Mouse (Mus musculus): ENCODE measurements around the gene Dand5.

The Dand5 gene

GRCm38 (mm10) chr8:84822723-84823122, at the start of gene Dand5:
Gene Dand5 (minus strand): TSS chr8:84822823.
- no peak for DNase-seq (ENCODE audit: inconsistent age in 2 of 2, low spot score in 1 of 2)

DNA sequence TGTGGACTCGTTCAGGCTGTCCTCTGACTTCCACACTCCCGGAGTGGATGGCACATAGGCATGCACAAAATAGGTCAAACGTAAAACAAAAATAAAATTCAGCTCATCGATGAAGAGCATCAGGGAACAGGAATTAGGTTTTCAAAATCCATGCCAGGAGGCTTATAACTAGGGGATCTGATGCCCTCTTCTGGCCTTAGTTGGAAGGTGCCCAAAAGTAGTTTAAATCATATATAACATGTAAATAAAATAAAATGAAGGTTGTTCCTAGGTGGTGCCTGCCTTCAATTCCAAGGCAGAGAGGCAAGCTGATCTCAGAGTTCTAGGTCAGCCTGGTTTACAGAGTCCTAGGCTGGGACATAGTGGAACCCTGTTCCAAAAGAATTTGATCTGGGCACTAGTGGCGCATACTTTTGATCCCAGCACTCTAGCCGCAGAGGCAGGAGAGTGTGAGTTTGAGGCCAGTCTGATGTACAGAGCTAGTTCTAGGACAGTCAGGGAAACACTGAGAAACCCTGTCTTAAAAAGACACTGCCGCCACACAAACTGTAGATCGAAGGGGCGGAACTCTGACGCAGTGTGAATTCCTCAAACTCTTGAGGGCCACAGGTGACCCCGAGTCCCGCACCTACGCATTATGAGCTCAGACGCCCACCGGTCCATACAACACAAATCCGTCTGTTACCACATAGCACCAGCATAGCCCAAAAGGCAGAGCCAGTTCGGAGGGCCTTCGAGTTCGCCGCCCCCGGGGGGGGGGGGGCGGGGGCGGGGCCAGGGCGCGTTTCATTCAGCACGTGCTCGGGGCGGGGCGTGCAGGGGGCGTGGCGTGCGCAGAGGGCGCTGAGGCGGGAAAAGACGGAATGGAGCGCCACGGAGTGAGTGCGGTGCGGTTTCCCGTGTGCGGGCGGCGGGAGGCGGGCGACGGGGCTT, 49.0 kb upstream of the Dand5 start, which contains the start of gene Syce2:
Gene Syce2 (plus strand): TSS at position 736 of the 933 bp plus-strand sequence.
- peak; percentile 84 to 94 for DNase-seq (ENCODE audit: inconsistent age in 2 of 2, low spot score in 1 of 2)

- DNase-seq (ENCODE audit: inconsistent age in 2 of 2, low spot score in 1 of 2), result peak; percentile 93 to 97
Observed at GRCm38 (mm10) chr8:84856864-84857441, 34.3 kb upstream of the Dand5 start, which contains the start of gene Farsa. Gene Farsa (plus strand): TSS chr8:84856989.

DNA sequence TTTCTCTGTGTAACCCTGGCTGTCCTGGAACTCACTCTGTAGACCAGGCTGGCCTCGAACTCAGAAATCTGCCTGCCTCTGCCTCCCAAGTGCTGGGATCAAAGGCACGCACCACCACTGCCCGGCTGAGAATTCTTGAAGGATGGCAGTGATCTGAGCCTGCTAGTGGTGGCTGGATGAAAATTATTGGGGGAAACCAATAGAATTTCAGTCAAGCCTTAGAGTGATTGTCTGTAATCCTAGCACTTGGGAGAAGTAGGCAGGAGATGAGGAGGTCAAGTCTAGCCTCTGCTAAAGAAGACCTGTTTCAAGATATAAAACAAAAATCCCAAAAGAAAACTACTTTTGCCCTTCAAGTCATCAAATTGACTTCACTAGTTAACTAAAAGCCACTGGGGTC, 33.8 kb upstream of the Dand5 start:
- DNase-seq (ENCODE audit: inconsistent age in 2 of 2, low spot score in 1 of 2), result no peak

DNA sequence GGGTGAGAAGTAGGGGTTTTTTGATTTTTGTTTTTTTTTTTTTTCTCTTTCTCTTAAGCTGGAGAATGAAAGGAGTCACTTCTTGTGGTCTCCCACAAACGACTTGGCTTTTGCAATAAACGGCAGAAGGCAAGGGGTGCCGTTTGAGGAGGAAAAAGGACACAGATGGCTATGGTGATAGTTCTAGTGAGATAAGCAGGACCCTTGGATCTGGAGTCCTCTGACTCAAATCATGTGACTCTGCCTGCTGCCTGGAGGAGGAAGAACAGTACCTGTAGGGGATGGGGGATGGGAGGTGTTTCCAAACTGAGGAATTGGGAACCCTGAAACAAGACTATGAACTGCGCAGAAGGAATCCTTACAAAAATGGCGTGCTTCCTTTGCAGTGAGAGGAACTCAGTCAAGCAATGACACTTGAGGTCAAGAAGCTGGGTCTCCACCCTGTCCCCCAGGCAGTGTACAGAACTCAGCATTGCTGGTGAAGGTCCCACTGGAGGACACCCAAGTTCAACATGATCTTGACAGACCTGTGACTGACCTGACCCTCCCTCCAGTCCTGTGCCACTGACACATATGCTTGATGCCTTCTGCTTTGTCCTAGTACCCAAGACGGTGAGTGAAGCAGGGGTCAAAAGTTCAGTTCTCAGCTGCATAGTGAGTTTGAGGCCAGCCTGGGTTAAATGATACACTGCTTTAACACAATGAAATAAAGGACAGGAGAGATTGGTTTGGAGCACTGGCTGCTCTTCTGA, 25.2 kb upstream of the Dand5 start:
- peak in 1 of 2 experiments; percentile 74 for DNase-seq (ENCODE audit: inconsistent age in 2 of 2, low spot score in 1 of 2)

DNA sequence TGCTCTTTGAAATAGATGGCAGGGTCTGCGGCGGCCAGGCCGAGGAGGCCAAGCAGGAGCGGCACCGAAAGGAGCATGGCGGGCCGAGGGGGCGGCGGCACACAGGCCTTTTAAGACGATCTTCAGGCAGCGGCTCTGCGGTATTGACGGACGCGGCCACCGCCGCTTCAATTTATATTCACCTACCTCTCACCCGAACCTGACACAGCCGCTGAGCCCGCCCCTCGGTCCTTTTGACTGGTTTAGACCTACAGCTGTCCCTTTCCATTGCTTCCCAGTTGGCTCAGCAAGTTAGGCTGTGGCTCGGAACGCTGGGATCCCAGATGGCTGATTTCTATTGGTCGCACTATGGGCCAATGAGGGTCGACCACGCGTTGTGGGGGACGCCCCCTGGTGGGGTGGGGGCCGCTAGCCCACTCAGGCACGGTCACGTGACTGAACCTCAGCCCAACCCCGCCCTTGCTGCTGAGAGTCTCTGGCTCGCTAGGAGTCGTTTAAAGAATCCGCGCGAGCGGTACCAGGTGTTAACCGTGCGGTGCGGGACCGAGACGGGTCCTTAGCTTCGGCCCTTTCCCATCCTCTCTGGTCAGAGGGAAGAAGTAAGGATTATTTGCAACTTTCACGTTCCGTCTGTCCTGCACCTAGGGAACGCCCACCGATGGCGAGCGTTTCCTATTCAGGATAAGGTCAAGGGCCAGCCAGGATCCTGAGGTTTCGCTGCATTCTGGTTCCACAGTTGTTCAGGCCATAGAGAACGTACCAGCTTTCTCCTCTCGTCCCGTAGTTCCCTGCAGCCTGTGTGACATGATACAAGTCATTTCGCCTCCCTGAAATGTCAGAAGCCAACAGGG, 24.3 kb upstream of the Dand5 start, which contains the start of gene Calr:
Gene Calr (minus strand): TSS at position 213 of the 851 bp plus-strand sequence.
- peak; percentile 100 for DNase-seq (ENCODE audit: inconsistent age in 2 of 2, low spot score in 1 of 2)

DNA sequence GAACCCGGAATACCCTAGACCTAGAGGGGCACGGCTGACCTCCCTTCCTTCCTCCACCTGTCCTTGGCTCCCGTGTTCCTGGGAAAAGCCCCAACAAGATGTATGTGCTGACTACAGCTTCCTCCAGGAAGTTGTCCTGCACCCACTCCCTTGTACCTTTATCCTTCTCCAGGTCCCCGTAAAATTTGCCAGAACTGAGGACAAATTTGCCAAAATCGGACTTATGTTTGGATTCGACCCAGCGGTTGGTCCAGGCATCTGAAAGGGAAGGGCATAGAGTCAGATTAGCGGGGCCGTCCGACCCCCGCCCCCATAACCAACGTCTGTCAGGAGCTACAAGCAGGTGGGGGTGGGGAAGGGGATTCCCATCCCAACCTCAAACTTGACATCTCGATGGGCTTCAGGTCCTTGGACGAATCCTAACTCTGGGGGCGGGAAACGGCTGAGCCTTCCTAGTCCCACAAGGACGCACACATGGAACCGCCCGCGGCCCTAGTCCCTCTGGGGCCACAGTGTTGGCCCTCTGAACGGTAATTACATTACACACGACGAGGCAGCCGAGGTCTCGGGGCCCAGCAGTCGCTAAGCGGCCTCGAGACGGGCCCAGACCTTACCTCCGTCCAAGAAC, 23.6 kb upstream of the Dand5 start:
- no peak for DNase-seq (ENCODE audit: inconsistent age in 2 of 2, low spot score in 1 of 2)

DNA sequence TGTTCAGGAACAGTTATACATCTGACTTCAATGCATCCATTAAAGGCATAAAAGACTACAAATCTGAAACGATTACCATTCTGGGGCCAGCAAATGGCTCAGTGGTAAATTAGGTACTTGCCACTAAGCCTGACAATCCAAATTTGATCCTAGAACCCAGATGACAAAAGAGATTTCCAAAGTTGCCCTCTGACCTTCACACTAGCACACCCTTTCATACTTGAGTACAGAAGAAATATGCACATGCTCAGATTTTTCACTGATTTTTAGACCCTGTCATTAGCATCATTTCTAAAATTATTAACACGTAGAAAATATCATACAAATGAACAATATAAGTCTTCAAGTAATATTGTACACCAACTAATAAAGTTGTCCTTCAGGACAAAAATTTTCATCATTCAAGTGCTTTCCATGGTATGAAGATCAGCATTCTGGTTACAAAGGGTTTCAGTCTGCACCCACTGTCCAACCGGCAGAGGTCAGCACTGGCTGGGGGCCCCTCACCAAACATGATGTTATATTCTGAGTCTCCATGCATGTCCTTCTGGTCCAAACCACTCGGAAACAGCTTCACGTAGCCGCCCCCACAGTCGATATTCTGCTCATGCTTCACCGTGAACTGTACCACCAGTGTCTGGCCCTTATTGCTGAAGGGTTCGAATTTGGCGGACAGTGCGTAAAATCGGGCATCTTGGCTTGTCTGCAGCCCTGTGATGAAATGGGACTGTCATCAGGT, 22.9 kb upstream of the Dand5 start:
- peak; percentile 57 to 74 for DNase-seq (ENCODE audit: inconsistent age in 2 of 2, low spot score in 1 of 2)

GRCm38 (mm10) chr8:84844397-84845070, 21.9 kb upstream of the Dand5 start:
- peak in 1 of 2 experiments; percentile 44 for DNase-seq (ENCODE audit: inconsistent age in 2 of 2, low spot score in 1 of 2)

GRCm38 (mm10) chr8:84841514-84841913, 18.9 kb upstream of the Dand5 start:
- peak in 1 of 2 experiments; percentile 51 for DNase-seq (ENCODE audit: inconsistent age in 2 of 2, low spot score in 1 of 2)

DNA sequence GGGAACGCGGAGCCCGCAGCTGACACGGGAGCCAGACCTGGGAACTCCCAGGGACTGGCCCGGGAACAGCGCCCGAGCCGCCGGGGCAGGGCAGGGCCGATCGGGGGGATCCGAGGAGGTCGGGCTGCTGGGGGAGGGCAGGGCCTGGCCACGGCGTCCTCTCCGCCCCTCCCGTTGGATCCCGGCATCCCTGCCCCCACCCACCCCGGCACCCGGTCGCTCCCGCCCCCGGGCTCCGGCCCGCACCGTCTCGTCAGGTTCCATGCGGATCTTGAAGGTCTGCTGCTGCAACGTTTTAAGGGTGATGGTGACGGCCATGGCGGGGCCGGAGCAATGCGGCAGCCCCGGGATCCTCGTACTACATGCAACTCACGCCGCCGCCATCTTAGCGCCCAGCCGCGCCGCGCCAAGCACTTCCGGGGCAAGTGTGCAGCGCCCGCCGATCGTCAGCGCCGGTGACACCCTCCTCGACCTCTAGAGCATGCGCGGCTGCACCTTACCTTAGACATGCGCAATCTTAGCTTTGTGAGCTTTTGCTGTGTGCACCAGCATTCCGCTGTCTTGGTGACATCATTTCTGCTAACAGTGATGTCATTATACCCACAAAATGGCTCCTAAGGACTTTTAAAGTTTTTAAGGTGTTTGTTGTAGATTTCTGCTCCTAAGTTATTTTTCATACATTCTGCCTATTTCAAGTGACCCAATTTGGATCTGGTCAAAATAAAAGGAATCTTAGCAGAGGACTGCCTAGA, 17.8 kb upstream of the Dand5 start, which contains the start of gene Rad23a:
Gene Rad23a (minus strand): TSS at position 418 of the 752 bp plus-strand sequence.
- peak; percentile 94 to 97 for DNase-seq (ENCODE audit: inconsistent age in 2 of 2, low spot score in 1 of 2)

GRCm38 (mm10) chr8:84839875-84840247, 17.2 kb upstream of the Dand5 start:
- no peak for DNase-seq (ENCODE audit: inconsistent age in 2 of 2, low spot score in 1 of 2)

DNA sequence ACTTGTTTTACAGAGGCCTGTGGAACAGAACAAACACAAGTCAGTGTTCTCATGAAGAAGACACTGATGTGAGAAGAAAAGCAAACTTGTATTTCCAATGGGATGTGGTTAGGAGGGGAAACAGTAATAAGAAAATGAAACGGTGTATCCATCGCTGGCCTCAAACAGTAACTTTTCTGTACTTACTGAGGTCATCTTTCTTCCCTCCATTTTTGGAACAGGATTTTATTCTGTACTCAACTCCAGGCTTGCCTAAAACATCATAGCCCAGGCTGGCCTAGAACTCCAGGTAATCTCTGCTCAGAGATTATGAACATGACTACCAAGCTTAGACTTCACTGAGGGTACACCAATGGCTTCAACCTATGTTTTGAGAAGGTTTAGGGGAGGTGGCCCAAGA, 16.8 kb upstream of the Dand5 start:
- DNase-seq (ENCODE audit: inconsistent age in 2 of 2, low spot score in 1 of 2), result no peak

DNA sequence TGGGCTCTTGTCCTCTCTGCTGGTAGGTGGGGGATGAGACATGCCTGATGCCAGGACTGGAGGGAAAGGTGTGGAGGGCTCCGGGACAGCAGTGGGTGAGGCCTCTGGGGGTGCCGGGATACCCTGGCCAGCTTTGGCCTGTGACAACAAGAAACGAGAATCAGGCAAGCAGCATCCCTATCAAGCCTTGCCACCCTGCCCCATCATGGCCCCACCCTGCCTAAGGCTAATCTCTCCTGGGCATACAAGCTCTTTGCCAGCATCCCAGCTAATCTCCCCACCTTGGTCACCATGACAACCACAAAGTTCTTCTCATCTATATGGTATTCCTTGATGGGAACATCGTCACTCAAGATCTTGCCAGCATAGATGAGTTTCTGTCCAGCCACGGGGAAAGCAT, 15.9 kb upstream of the Dand5 start:
- DNase-seq (ENCODE audit: inconsistent age in 2 of 2, low spot score in 1 of 2), result peak in 1 of 2 experiments; percentile 36

DNA sequence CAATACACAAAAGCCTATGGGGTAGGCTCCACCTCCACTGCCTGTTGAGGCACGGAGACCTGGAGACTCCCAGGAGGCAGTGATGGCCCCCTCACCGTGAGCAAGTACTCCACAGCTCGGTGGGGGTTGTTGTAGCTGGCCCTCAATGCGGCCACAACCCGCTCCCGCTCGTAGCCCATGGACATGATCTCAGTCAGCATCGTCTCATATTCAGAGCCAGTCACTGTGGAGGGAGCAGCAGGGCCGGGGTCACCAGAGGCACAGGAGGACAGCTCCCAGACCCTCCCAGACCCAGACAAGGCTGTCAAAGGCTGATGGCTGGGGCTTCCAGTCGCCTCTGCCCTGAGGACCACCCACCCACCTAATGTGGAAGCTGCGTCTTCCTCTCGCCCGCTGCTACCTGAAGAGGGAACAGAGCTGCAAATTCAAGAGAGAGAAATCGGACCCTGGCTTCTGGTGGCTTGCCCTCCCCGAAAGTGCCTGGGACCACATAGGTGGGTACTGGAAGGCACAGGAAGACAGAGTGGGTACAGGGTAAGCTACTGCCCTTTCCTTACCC, 15.4 kb upstream of the Dand5 start:
- peak in 1 of 2 experiments; percentile 38 for DNase-seq (ENCODE audit: inconsistent age in 2 of 2, low spot score in 1 of 2)

DNA sequence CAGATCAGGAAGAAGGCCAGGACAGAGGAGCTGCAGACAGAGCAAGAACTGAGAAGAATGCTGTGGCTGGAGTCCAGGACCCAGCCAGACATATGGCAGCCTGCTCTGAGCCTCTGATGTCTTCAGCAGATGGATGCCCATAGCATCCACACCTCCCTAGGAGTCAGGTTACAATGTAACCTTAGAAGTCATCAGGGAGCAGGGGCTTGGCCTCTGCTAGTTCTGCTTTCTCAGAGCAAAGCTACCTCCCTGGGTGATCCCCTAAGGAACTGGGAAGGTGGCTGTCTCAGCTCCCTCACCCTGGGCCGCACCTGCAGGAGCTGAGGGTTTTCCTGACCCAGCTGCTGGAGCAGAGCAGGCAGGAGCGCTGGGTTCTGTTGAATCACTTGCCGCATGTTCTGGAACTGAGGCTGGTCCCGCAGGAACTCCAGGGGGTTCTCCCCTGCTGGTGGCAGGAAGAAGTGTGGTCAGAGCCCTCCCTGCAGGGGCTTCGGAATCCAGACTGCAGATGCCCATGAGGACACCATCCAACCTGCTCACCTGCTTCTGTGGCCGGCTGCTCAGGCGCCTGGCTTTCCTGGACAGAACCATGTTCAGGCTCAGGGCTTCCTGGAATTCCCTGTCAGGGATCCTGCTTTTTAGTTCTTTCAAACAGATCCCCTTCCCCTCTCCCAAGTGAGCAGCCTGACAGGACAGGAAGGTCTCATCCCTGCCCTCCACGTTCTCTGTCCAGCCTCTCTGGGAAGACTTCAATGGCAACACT, 14.7 kb upstream of the Dand5 start:
- DNase-seq (ENCODE audit: inconsistent age in 2 of 2, low spot score in 1 of 2), result no peak
